Mouse (Mus musculus): ENCODE results near the gene Xpnpep1.

GRCm38 (mm10) chr19:53030279-53030678, 9.7 kb downstream of the Xpnpep1 start:
- TF ChIP-seq CTCF (IDR thresholded peaks at IDR 0.05; ENCODE audit: control insufficient read depth, insufficient read depth, low read length) (no peak), POLR2A (IDR thresholded peaks at IDR 0.05; ENCODE audit: borderline replicate concordance, control insufficient read depth, low read depth, low read length) (no peak)

All from bone marrow, adult 2 months (tissue).